Mouse (Mus musculus) large intestine, adult 2 months (tissue): ENCODE measurements around the gene Rufy3. TPM values are rescaled to one million over a fixed set of nuclear protein-coding genes. Genes with fewer than 3 reads are reported as not detected.

Source experiments
- DNase-seq: peaks from one replicate; pipeline ENCODE4 v3.0.0-alpha.2; 2012; ENCODE audit warnings: low read depth, low spot score
- WGBS: fragments of 180-500 bp; shearing (Covaris S2); methylation state at CpG from one replicate; pipeline ENCODE4 v1.1.7; 2018; 5-methylcytosine and 5-hydroxymethylcytosine counted together
- polyA plus RNA-seq: library from polyadenylated mRNA; depleted of rRNA; stranded (reverse); fragments of >200 nt; gene quantifications from 2 replicates; pipeline ENCODE4 v1.2.3, GENCODE M21; 2012

Rufy3 gene
- polyA plus RNA-seq, 1 experiment, result 4.9 TPM

GRCm38 (mm10) chr5:88675443-88676387 is 110.9 kb downstream of the Rufy3 start, which contains the start of gene Grsf1:
Gene Grsf1, minus strand, starts transcription at chr5:88676171.
- peak; percentile 63 for DNase-seq

DNA sequence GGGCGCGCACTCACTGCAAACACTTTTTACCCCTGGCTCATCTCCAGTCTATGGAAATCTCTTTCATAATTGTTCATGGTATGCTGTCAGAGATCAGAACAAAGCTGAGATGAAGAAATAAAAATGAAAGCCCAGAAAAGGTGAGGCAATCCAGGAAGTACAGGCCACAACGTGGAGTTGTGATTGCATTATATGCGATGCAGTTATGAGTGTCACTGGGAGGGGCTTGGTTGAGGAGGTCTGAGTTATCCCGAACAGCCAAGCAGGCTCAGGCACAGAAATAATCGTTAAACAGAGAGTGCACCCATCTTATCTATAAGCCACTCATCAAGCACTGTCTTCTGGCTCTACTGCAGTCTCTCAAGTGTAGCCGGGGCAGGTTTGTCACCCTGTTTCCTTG is 114.1 kb downstream of the Rufy3 start:
- 15% methylated on average over 7 of the region's 7 CpGs for WGBS
- DNase-seq, result no peak

More at GRCm38 (mm10) chr5:88675443-88676387, 110.9 kb downstream of the Rufy3 start, which contains the start of gene Grsf1:
- under 1% methylated on average over 123 of the region's 127 CpGs for WGBS

GRCm38 (mm10) chr5:88679341-88679740 is 114.5 kb downstream of the Rufy3 start:
- WGBS, result 39% methylated on average over 6 of the region's 6 CpGs
- no peak for DNase-seq

DNA sequence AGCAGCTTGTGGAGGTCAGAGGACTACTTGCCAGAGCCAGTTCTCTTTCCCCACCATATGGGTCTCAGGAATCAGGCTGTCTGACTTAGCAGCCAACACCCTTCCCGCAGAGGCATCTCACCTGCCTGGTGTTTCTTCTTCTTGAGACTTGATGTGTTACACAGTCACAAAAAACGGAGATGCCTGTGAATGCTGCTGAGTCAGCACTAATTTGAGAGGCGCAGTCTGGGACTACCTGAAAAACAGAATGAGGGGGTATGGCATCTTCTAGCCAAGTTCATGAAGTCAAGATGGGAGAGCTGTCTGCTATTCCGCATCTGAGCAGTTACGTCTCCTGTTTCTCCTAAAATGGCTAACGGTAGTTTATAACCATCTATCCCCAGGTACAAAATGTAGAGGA is 115.7 kb downstream of the Rufy3 start:
- DNase-seq, result no peak
- WGBS, result 88% methylated on average over 6 of the region's 6 CpGs

DNA sequence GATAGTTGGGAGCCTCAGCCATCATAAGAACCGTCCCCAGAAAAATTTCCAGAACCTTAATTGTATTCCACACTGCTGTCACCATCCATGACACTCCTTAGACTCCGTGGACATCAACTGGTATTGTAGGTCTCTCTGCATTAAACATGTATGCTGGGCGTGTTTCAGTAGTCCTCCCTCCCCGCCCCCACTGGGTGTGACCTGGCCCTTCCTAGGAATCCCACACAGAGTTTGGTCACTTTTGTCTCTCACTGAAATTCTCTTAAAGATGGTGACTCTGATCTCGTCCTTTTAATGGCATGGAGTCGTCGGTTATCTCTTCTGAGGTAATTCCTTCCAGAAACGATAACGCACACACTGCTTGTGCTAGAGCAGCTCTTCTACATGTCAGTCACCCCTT is 118.9 kb downstream of the Rufy3 start:
- WGBS, result 81% methylated on average over 9 of the region's 9 CpGs
- DNase-seq, result no peak

- WGBS, result 34% methylated on average over 3 of the region's 3 CpGs
- DNase-seq, result no peak
Observed at GRCm38 (mm10) chr5:88684226-88684625, 119.4 kb downstream of the Rufy3 start.

DNA sequence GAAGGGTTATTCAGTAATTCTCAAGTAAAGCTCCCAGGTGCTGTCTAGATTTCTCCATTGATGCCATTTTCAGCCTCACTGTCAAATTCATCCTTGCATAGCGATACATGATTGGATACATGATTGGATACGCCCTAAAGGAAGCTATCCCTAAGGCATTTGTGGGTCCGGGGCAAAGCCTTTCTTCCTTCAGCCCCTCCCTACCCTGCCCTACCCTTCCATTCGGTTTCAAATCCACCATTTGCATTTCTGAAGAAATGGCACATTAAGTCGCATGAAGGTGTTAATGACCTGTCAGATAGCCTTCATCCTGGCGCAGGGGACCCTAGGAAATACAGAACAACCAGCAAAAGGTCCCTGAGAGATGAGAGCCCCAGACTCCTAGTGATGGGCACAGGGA is 120.5 kb downstream of the Rufy3 start:
- 43% methylated on average over 6 of the region's 6 CpGs for WGBS
- no peak for DNase-seq

DNA sequence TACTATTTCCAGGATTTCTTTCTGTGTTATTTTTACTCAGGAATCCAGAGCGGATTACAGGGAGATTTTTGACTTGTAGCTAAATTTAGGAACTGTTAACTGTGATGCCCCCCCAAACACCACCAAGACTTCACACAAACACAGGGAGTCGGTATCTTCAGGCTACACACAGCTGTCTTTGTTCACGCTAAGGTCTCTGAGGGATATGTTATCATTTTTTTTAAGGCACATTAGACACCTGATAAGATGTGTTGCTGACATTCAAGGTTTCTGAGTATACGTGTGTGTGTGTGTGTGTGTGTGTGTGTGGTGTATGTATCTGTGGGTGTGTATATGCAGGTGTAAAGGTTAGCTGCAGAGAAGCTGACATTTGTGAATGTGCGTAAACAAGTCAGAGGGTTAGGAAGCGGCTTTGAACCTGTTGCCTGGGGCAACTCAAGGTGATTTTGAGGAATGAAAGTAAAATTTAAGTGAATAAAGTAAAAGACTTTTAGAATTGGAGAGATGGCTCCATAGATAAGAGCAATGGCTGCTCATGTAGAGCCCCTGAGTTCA is 121.0 kb downstream of the Rufy3 start:
- no peak for DNase-seq
- 66% methylated on average over 6 of the region's 6 CpGs for WGBS

DNA sequence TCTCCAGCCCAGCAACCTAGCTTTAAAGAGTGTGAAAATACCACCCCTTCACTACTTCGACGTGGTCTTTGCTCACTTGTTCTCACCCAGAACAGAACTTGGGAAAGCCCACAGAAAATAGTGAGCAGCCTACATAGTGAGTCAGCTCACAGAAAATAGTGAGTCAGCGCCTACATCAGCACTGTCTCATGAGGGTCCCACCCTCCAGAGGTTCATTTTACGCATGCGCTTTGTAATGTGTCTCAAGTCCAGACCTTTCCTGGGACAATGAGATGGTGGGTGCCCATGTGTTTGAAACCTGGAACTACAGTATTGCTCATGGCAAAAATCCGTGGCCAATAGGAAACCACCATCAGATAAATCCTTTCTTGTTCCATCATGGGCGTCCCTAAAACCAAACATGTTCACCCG is 123.2 kb downstream of the Rufy3 start:
- no peak for DNase-seq
- WGBS, result 83% methylated on average over 8 of the region's 8 CpGs

GRCm38 (mm10) chr5:88688583-88689187 is 123.8 kb downstream of the Rufy3 start:
- no peak for DNase-seq
- WGBS, result 34% methylated on average over 15 of the region's 15 CpGs

DNA sequence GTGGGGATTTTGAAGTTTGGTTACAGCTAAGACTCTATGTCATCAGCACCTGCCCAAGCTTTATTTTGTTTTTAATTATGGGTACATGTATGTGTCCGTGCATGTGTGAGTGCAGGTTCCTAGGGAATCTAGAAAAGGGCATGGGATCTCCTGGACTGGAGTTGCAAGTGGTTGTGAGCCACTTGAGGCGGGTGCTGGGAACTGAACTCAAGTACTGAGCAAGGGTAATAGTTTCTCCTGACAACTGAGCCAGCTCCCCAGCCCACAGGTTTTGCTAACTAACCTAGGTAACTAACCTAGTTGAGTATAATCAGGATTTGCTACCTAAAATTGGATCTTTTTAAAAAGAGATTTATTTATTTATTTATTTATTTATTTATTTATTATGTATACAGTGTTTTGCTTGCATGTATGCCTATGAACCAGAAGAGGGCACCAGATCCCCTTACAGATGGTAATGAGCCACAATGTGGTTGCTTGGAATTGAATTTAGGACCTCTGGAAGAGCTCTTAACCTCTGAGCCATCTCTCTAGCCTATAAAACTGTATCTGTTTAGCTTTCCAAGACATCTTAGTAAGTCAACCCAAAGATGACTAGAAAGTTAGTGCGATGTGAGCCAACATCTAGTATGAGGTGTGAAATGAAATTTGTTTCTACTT is 124.6 kb downstream of the Rufy3 start:
- DNase-seq, result no peak
- 70% methylated on average over 3 of the region's 3 CpGs for WGBS

GRCm38 (mm10) chr5:88690681-88691505 is 126.1 kb downstream of the Rufy3 start:
- no peak for DNase-seq

GRCm38 (mm10) chr5:88691506-88692095 is 126.8 kb downstream of the Rufy3 start:
- DNase-seq, result no peak
- WGBS, result 35% methylated on average over 6 of the region's 6 CpGs

More at GRCm38 (mm10) chr5:88690681-88691505, 126.1 kb downstream of the Rufy3 start:
- 37% methylated on average over 10 of the region's 10 CpGs for WGBS

- DNase-seq, result no peak
- 88% methylated on average over 4 of the region's 4 CpGs for WGBS
Observed at GRCm38 (mm10) chr5:88692586-88692985, 127.7 kb downstream of the Rufy3 start.

DNA sequence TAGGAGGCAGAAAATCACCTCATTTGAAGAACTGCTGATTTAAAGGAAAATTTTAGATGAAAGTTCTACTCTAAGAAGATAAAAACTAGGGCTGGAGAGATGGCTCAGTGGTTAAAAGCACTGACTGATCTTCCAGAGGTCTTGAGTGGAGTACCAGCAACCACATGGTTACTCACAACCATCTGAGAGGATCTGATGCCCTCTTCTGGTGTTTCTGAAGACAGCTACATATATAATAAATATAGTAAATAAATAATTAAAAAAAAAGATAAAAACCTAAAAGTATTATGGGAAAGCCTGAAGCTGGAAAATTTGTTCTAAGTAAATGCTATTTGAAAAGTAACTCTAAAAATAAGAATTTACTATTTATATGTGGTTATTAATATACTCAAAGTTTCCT is 128.2 kb downstream of the Rufy3 start:
- DNase-seq, result no peak

GRCm38 (mm10) chr5:88697291-88697690 is 132.5 kb downstream of the Rufy3 start:
- 82% methylated on average over 5 of the region's 5 CpGs for WGBS
- no peak for DNase-seq

GRCm38 (mm10) chr5:88699251-88699913 is 134.5 kb downstream of the Rufy3 start:
- 37% methylated on average over 4 of the region's 4 CpGs for WGBS

More at GRCm38 (mm10) chr5:88699251-88699913, 134.5 kb downstream of the Rufy3 start:
- no peak for DNase-seq
